Mouse (Mus musculus): Measurements from ENCODE around the gene Nr2f2. TPM values are rescaled to one million over a fixed set of nuclear protein-coding genes. Genes with fewer than 3 reads are reported as not detected.

Nr2f2 gene
- total RNA-seq, 1 experiment from 2014 or later, result not detected

- ATAC-seq (ENCODE audit: extremely low read depth, insufficient number of reproducible peaks, low FRiP score, poor library complexity, severe bottlenecking), result no peak
Measured at GRCm38 (mm10) chr7:70336571-70337240, 29.8 kb downstream of the Nr2f2 start.

GRCm38 (mm10) chr7:70336126-70336525, 30.4 kb downstream of the Nr2f2 start:
- no peak for ATAC-seq (ENCODE audit: extremely low read depth, insufficient number of reproducible peaks, low FRiP score, poor library complexity, severe bottlenecking)

- no peak for ATAC-seq (ENCODE audit: extremely low read depth, insufficient number of reproducible peaks, low FRiP score, poor library complexity, severe bottlenecking)
Measured at GRCm38 (mm10) chr7:70335411-70335810, 31.1 kb downstream of the Nr2f2 start.

- no peak for ATAC-seq (ENCODE audit: extremely low read depth, insufficient number of reproducible peaks, low FRiP score, poor library complexity, severe bottlenecking)
Measured at GRCm38 (mm10) chr7:70334836-70335235, 31.7 kb downstream of the Nr2f2 start.

- ATAC-seq (ENCODE audit: extremely low read depth, insufficient number of reproducible peaks, low FRiP score, poor library complexity, severe bottlenecking), result no peak
Measured at GRCm38 (mm10) chr7:70333851-70334250, 32.7 kb downstream of the Nr2f2 start.

- ATAC-seq (ENCODE audit: extremely low read depth, insufficient number of reproducible peaks, low FRiP score, poor library complexity, severe bottlenecking), result no peak
Measured at GRCm38 (mm10) chr7:70332926-70333664, 33.4 kb downstream of the Nr2f2 start.

GRCm38 (mm10) chr7:70332064-70332850, 34.3 kb downstream of the Nr2f2 start:
- ATAC-seq (ENCODE audit: extremely low read depth, insufficient number of reproducible peaks, low FRiP score, poor library complexity, severe bottlenecking), result no peak

- ATAC-seq (ENCODE audit: extremely low read depth, insufficient number of reproducible peaks, low FRiP score, poor library complexity, severe bottlenecking), result no peak
Measured at GRCm38 (mm10) chr7:70331243-70332063, 35.1 kb downstream of the Nr2f2 start.

- no peak for ATAC-seq (ENCODE audit: extremely low read depth, insufficient number of reproducible peaks, low FRiP score, poor library complexity, severe bottlenecking)
Measured at GRCm38 (mm10) chr7:70330761-70331242, 35.7 kb downstream of the Nr2f2 start.

GRCm38 (mm10) chr7:70330207-70330562, 36.4 kb downstream of the Nr2f2 start:
- no peak for ATAC-seq (ENCODE audit: extremely low read depth, insufficient number of reproducible peaks, low FRiP score, poor library complexity, severe bottlenecking)

- no peak for ATAC-seq (ENCODE audit: extremely low read depth, insufficient number of reproducible peaks, low FRiP score, poor library complexity, severe bottlenecking)
Measured at GRCm38 (mm10) chr7:70329521-70330206, 36.9 kb downstream of the Nr2f2 start.

- ATAC-seq (ENCODE audit: extremely low read depth, insufficient number of reproducible peaks, low FRiP score, poor library complexity, severe bottlenecking), result no peak
Measured at GRCm38 (mm10) chr7:70329037-70329516, 37.5 kb downstream of the Nr2f2 start.

GRCm38 (mm10) chr7:70328206-70329036, 38.1 kb downstream of the Nr2f2 start:
- ATAC-seq (ENCODE audit: extremely low read depth, insufficient number of reproducible peaks, low FRiP score, poor library complexity, severe bottlenecking), result no peak

- no peak for ATAC-seq (ENCODE audit: extremely low read depth, insufficient number of reproducible peaks, low FRiP score, poor library complexity, severe bottlenecking)
Measured at GRCm38 (mm10) chr7:70327191-70327590, 39.3 kb downstream of the Nr2f2 start.

GRCm38 (mm10) chr7:70326176-70327035, 40.1 kb downstream of the Nr2f2 start:
- no peak for ATAC-seq (ENCODE audit: extremely low read depth, insufficient number of reproducible peaks, low FRiP score, poor library complexity, severe bottlenecking)

GRCm38 (mm10) chr7:70325381-70325780, 41.2 kb downstream of the Nr2f2 start:
- ATAC-seq (ENCODE audit: extremely low read depth, insufficient number of reproducible peaks, low FRiP score, poor library complexity, severe bottlenecking), result no peak

All from neutrophil, adult 5-6 weeks (primary cell).